Mouse (Mus musculus): Measurements from ENCODE around the gene Amdhd2.

- TF ChIP-seq CTCF (IDR thresholded peaks at IDR 0.05; ENCODE audit: extremely low read depth, insufficient read length, insufficient replicate concordance, low read depth, low read length) (no peak), POLR2A (IDR thresholded peaks at IDR 0.05; ENCODE audit: low read depth, low read length) (peak; percentile 15; the same call in 1 of the 2 replicates)
Observed at GRCm38 (mm10) chr17:24205284-24205888, 41.8 kb upstream of the Amdhd2 start, which contains the start of gene Tbc1d24.

All from small intestine, adult 2 months (tissue).